Mouse (Mus musculus): ENCODE data around the gene Cntnap1. TPM values are rescaled to one million over a fixed set of nuclear protein-coding genes. Genes with fewer than 3 reads are reported as not detected.

Gene Cntnap1
- polyA plus RNA-seq, 1 experiment from 2014 or later = 0.24 TPM

- ATAC-seq = peak; percentile 83
- DNase-seq (ENCODE audit: low spot score) = peak; percentile 88
- Histone ChIP-seq H3K27me3 (replicated peaks; ENCODE audit: insufficient read depth, low read length) (no peaks in the 10 kb centered on the region), H3K36me3 (ENCODE audit: insufficient read depth, low read length) (no peaks in the 10 kb centered on the region), H3K9me3 (ENCODE audit: low read length) (no peaks in the 10 kb centered on the region), H3K4me2 (replicated peaks; ENCODE audit: low read depth, low read length) (peak overlapping the region; percentile 52), H3K9ac (replicated peaks; ENCODE audit: low read depth) (no peak overlapping the region), H3K4me3 (ENCODE audit: low read depth, low read length) (peak overlapping the region; percentile 27), H3K4me1 (ENCODE audit: insufficient read depth, low read depth, low read length) (peaks cover 7% of the 10 kb centered on the region; the same call in 1 of the 2 replicates), H3K27ac (ENCODE audit: low read length) (peak overlapping the region; percentile 93)
- WGBS = 39% methylated on average over 6 of the region's 6 CpGs
- TF ChIP-seq CTCF (IDR thresholded peaks at IDR 0.05) (no peak), EP300 (IDR thresholded peaks at IDR 0.05) (peak; percentile 98)
Measured at GRCm38 (mm10) chr11:101232010-101232839, 61.9 kb downstream of the Cntnap1 start.

- Histone ChIP-seq H3K4me2 (replicated peaks; ENCODE audit: low read depth, low read length) (no peak overlapping the region), H3K27ac (ENCODE audit: low read length) (no peak overlapping the region), H3K4me1 (ENCODE audit: insufficient read depth, low read depth, low read length) (peaks cover 7% of the 10 kb centered on the region; the same call in 1 of the 2 replicates), H3K4me3 (ENCODE audit: low read depth, low read length) (no peak overlapping the region), H3K27me3 (replicated peaks; ENCODE audit: insufficient read depth, low read length) (no peaks in the 10 kb centered on the region), H3K9ac (replicated peaks; ENCODE audit: low read depth) (no peak overlapping the region), H3K9me3 (ENCODE audit: low read length) (no peaks in the 10 kb centered on the region), H3K36me3 (ENCODE audit: insufficient read depth, low read length) (no peaks in the 10 kb centered on the region)
- ATAC-seq (no peak), DNase-seq (ENCODE audit: low spot score) (no peak)
- TF ChIP-seq EP300 (IDR thresholded peaks at IDR 0.05) = no peak
- no peak for TF ChIP-seq CTCF (IDR thresholded peaks at IDR 0.05)
- WGBS = 45% methylated on average over 1 of the region's 1 CpGs
Measured at GRCm38 (mm10) chr11:101233240-101233639, 62.9 kb downstream of the Cntnap1 start.

GRCm38 (mm10) chr11:101234124-101234523 lies 63.8 kb downstream of the Cntnap1 start:
- no peaks in the 10 kb centered on the region for H3K9me3 ChIP-seq (ENCODE audit: low read length)
- TF ChIP-seq CTCF (IDR thresholded peaks at IDR 0.05) = no peak
- TF ChIP-seq EP300 (IDR thresholded peaks at IDR 0.05) = no peak
- H3K36me3 ChIP-seq (ENCODE audit: insufficient read depth, low read length) = no peaks in the 10 kb centered on the region
- H3K4me1 ChIP-seq (ENCODE audit: insufficient read depth, low read depth, low read length) = peaks cover 7% of the 10 kb centered on the region; the same call in 1 of the 2 replicates
- no peaks in the 10 kb centered on the region for H3K27me3 ChIP-seq (replicated peaks; ENCODE audit: insufficient read depth, low read length)
- no peak overlapping the region for H3K4me3 ChIP-seq (ENCODE audit: low read depth, low read length)
- ATAC-seq = no peak
- no peak overlapping the region for H3K27ac ChIP-seq (ENCODE audit: low read length)
- no peak overlapping the region for H3K4me2 ChIP-seq (replicated peaks; ENCODE audit: low read depth, low read length)
- no peak for DNase-seq (ENCODE audit: low spot score)
- H3K9ac ChIP-seq (replicated peaks; ENCODE audit: low read depth) = no peak overlapping the region

GRCm38 (mm10) chr11:101235429-101235828 lies 65.1 kb downstream of the Cntnap1 start:
- Histone ChIP-seq H3K4me1 (ENCODE audit: insufficient read depth, low read depth, low read length) (0 out of 2 replicates have a peak, but pooled peaks cover 4% of the 10 kb centered on the region), H3K9ac (replicated peaks; ENCODE audit: low read depth) (no peak overlapping the region), H3K4me3 (ENCODE audit: low read depth, low read length) (no peak overlapping the region), H3K27ac (ENCODE audit: low read length) (no peak overlapping the region), H3K4me2 (replicated peaks; ENCODE audit: low read depth, low read length) (no peak overlapping the region), H3K27me3 (replicated peaks; ENCODE audit: insufficient read depth, low read length) (no peaks in the 10 kb centered on the region), H3K36me3 (ENCODE audit: insufficient read depth, low read length) (no peaks in the 10 kb centered on the region), H3K9me3 (ENCODE audit: low read length) (no peaks in the 10 kb centered on the region)
- ATAC-seq = no peak
- no peak for DNase-seq (ENCODE audit: low spot score)
- TF ChIP-seq EP300 (IDR thresholded peaks at IDR 0.05) (no peak), CTCF (IDR thresholded peaks at IDR 0.05) (0 out of 2 replicates have a peak, but pooled peaks have one; percentile 14)

GRCm38 (mm10) chr11:101236782-101237181 lies 66.5 kb downstream of the Cntnap1 start:
- H3K36me3 ChIP-seq (ENCODE audit: insufficient read depth, low read length) = no peaks in the 10 kb centered on the region
- TF ChIP-seq EP300 (IDR thresholded peaks at IDR 0.05) (no peak), CTCF (IDR thresholded peaks at IDR 0.05) (no peak)
- WGBS = 94% methylated on average over 5 of the region's 5 CpGs
- no peaks in the 10 kb centered on the region for H3K9me3 ChIP-seq (ENCODE audit: low read length)
- no peak for ATAC-seq
- no peak overlapping the region for H3K4me2 ChIP-seq (replicated peaks; ENCODE audit: low read depth, low read length)
- H3K27ac ChIP-seq (ENCODE audit: low read length) = no peak overlapping the region
- H3K4me1 ChIP-seq (ENCODE audit: insufficient read depth, low read depth, low read length) = no peaks in the 10 kb centered on the region
- no peak overlapping the region for H3K4me3 ChIP-seq (ENCODE audit: low read depth, low read length)
- no peaks in the 10 kb centered on the region for H3K27me3 ChIP-seq (replicated peaks; ENCODE audit: insufficient read depth, low read length)
- DNase-seq (ENCODE audit: low spot score) = no peak
- no peak overlapping the region for H3K9ac ChIP-seq (replicated peaks; ENCODE audit: low read depth)

GRCm38 (mm10) chr11:101238071-101238647 lies 67.8 kb downstream of the Cntnap1 start:
- WGBS = 34% methylated on average over 5 of the region's 5 CpGs
- H3K27me3 ChIP-seq (replicated peaks; ENCODE audit: insufficient read depth, low read length) = no peaks in the 10 kb centered on the region
- DNase-seq (ENCODE audit: low spot score) (peak; percentile 25), ATAC-seq (peak; percentile 65)
- no peak for TF ChIP-seq EP300 (IDR thresholded peaks at IDR 0.05)
- no peak for TF ChIP-seq CTCF (IDR thresholded peaks at IDR 0.05)
- no peak overlapping the region; the same call in 1 of the 2 replicates for H3K9ac ChIP-seq (replicated peaks; ENCODE audit: low read depth)
- no peaks in the 10 kb centered on the region for H3K36me3 ChIP-seq (ENCODE audit: insufficient read depth, low read length)
- no peaks in the 10 kb centered on the region for H3K9me3 ChIP-seq (ENCODE audit: low read length)
- no peaks in the 10 kb centered on the region for H3K4me1 ChIP-seq (ENCODE audit: insufficient read depth, low read depth, low read length)
- no peak overlapping the region for H3K4me2 ChIP-seq (replicated peaks; ENCODE audit: low read depth, low read length)
- H3K27ac ChIP-seq (ENCODE audit: low read length) = peak overlapping the region; percentile 69
- H3K4me3 ChIP-seq (ENCODE audit: low read depth, low read length) = no peak overlapping the region

Small RNA genes within 50 kb of the gene (microRNA-seq; reads per million reads assigned to microRNA genes)
- gene Gm27626 = not detected

Other genes with a start within 250 kb of the Cntnap1 start
- gene Stat3, start 231.0 kb upstream of the Cntnap1 start, polyA plus RNA-seq (2015; fragmentation: Nextera tagmentation; extraction: Ambion mirVana) = 100 and 120 TPM in 2 replicates
- 692 and 736 TPM in 2 replicates for gene Cavin1, start 199.6 kb upstream of the Cntnap1 start, polyA plus RNA-seq (2015; fragmentation: Nextera tagmentation; extraction: Ambion mirVana)
- gene Atp6v0a1, start 161.1 kb upstream of the Cntnap1 start, polyA plus RNA-seq (2015; fragmentation: Nextera tagmentation; extraction: Ambion mirVana) = 51.3 and 57.2 TPM in 2 replicates
- gene Naglu, start 100.5 kb upstream of the Cntnap1 start, polyA plus RNA-seq (2015; fragmentation: Nextera tagmentation; extraction: Ambion mirVana) = 18.9 and 21.9 TPM in 2 replicates
- 0.10 and 0.17 TPM in 2 replicates for gene Hsd17b1, start 92.1 kb upstream of the Cntnap1 start, polyA plus RNA-seq (2015; fragmentation: Nextera tagmentation; extraction: Ambion mirVana)
- 30.5 TPM in 2 replicates for gene Coasy, start 88.0 kb upstream of the Cntnap1 start, polyA plus RNA-seq (2015; fragmentation: Nextera tagmentation; extraction: Ambion mirVana)
- 42.5 and 44.5 TPM in 2 replicates for gene Mlx, start 83.2 kb upstream of the Cntnap1 start, polyA plus RNA-seq (2015; fragmentation: Nextera tagmentation; extraction: Ambion mirVana)
- gene Psmc3ip, start 75.1 kb upstream of the Cntnap1 start, polyA plus RNA-seq (2015; fragmentation: Nextera tagmentation; extraction: Ambion mirVana) = 9.8 and 10.4 TPM in 2 replicates
- 18.8 and 18.9 TPM in 2 replicates for gene Retreg3, start 50.6 kb upstream of the Cntnap1 start, polyA plus RNA-seq (2015; fragmentation: Nextera tagmentation; extraction: Ambion mirVana)
- 25.8 TPM in 2 replicates for gene Tubg1, start 50.6 kb upstream of the Cntnap1 start, polyA plus RNA-seq (2015; fragmentation: Nextera tagmentation; extraction: Ambion mirVana)
- 1.9 and 2.3 TPM in 2 replicates for gene Tubg2, start 14.6 kb upstream of the Cntnap1 start, polyA plus RNA-seq (2015; fragmentation: Nextera tagmentation; extraction: Ambion mirVana)
- 12.3 and 14.2 TPM in 2 replicates for gene Plekhh3, start 828 bp downstream of the Cntnap1 start, polyA plus RNA-seq (2015; fragmentation: Nextera tagmentation; extraction: Ambion mirVana)
- 0.06 and 0.20 TPM in 2 replicates for gene Ccr10, start 4.9 kb downstream of the Cntnap1 start, polyA plus RNA-seq (2015; fragmentation: Nextera tagmentation; extraction: Ambion mirVana)
- gene Ezh1, start 55.9 kb downstream of the Cntnap1 start, polyA plus RNA-seq (2015; fragmentation: Nextera tagmentation; extraction: Ambion mirVana) = 17.1 and 17.4 TPM in 2 replicates
- 759 and 834 TPM in 2 replicates for gene Ramp2, start 75.5 kb downstream of the Cntnap1 start, polyA plus RNA-seq (2015; fragmentation: Nextera tagmentation; extraction: Ambion mirVana)
- gene Vps25, start 83.2 kb downstream of the Cntnap1 start, polyA plus RNA-seq (2015; fragmentation: Nextera tagmentation; extraction: Ambion mirVana) = 121 and 133 TPM in 2 replicates
- gene Wnk4, start 90.0 kb downstream of the Cntnap1 start, polyA plus RNA-seq (2015; fragmentation: Nextera tagmentation; extraction: Ambion mirVana) = 10.6 and 14.6 TPM in 2 replicates
- gene Cntd1, start 108.5 kb downstream of the Cntnap1 start, polyA plus RNA-seq (2015; fragmentation: Nextera tagmentation; extraction: Ambion mirVana) = 1.1 TPM in 2 replicates
- gene Coa3, start 108.6 kb downstream of the Cntnap1 start, polyA plus RNA-seq (2015; fragmentation: Nextera tagmentation; extraction: Ambion mirVana) = 159 and 166 TPM in 2 replicates
- 149 and 152 TPM in 2 replicates for gene Becn1, start 131.8 kb downstream of the Cntnap1 start, polyA plus RNA-seq (2015; fragmentation: Nextera tagmentation; extraction: Ambion mirVana)
- 44.1 and 47.4 TPM in 2 replicates for gene Psme3, start 145.7 kb downstream of the Cntnap1 start, polyA plus RNA-seq (2015; fragmentation: Nextera tagmentation; extraction: Ambion mirVana)
- gene Aoc2, start 154.5 kb downstream of the Cntnap1 start, polyA plus RNA-seq (2015; fragmentation: Nextera tagmentation; extraction: Ambion mirVana) = 0.44 and 0.45 TPM in 2 replicates
- 1.6 and 1.9 TPM in 2 replicates for gene Aoc3, start 160.1 kb downstream of the Cntnap1 start, polyA plus RNA-seq (2015; fragmentation: Nextera tagmentation; extraction: Ambion mirVana)
- 0.07 TPM in 1 of 2 replicates, not detected in the other for gene G6pc, start 197.0 kb downstream of the Cntnap1 start, polyA plus RNA-seq (2015; fragmentation: Nextera tagmentation; extraction: Ambion mirVana)
- gene Aarsd1, start 247.1 kb downstream of the Cntnap1 start, polyA plus RNA-seq (2015; fragmentation: Nextera tagmentation; extraction: Ambion mirVana) = 26.5 and 27.0 TPM in 2 replicates

Data from lung, postnatal 0 days (tissue).